Comparison of ENCODE assay signal across 19 mouse cellular contexts in the genomic region with DNA sequence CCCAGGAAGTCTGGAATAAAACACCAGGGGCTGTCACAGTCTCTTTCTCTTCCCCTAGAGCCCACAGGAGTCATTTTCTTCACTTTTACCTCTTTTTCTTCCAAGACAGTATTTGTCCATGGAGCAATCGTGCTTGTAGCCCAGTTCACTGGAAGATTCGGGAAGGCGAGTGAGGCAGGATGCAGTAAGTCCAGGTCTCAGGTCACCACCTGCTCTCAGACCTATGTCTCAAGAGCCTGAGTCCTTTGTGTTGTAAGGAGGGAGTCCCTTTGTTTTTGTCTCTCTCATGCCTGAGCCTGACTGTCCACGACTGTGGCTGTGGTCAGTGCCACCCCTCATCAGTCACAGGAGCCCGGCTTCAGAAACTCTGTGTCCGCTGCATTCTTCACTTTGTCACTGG.
DNase-seq lines count a peak whose midpoint lies in the region; ATAC-seq lines count a peak whose summit lies in the region.
"Had no signal": no experiment of that assay in that cellular context is flagged by ENCODE, and none has a peak within 500 bp of the region (broad histone marks: within the 10 kb centered on the region; RNA-seq: fewer than 3 reads in every experiment).

No protein-coding gene starts in this region.

- H3K27ac ChIP-seq in midbrain, embryonic 11.5 days (ENCODE audit: low read depth, low read length): no peak overlapping the region
- H3K27ac ChIP-seq in midbrain, embryonic 15.5 days: no peak overlapping the region

- no peak overlapping the region for H3K9ac ChIP-seq in midbrain, embryonic 11.5 days (ENCODE audit: low read length)
- H3K9ac ChIP-seq in midbrain, embryonic 15.5 days: no peak overlapping the region

- no peak overlapping the region for H3K4me3 ChIP-seq in midbrain, embryonic 11.5 days (ENCODE audit: low read depth, low read length)
- no peak overlapping the region for H3K4me3 ChIP-seq in midbrain, embryonic 15.5 days

- H3K9me3 ChIP-seq in midbrain, embryonic 11.5 days (ENCODE audit: control insufficient read depth, low read length): no peaks in the 10 kb centered on the region
- no peaks in the 10 kb centered on the region for H3K9me3 ChIP-seq in midbrain, embryonic 15.5 days

- H3K4me2 ChIP-seq in midbrain, embryonic 11.5 days: no peak overlapping the region
- H3K4me2 ChIP-seq in midbrain, embryonic 15.5 days: no peak overlapping the region

- WGBS in midbrain, embryonic 11.5 days: 82% methylated on average over 6 of the region's 6 CpGs
- WGBS in midbrain, embryonic 15.5 days: 88% methylated on average over 6 of the region's 6 CpGs

- no peaks in the 10 kb centered on the region for H3K4me1 ChIP-seq in midbrain, embryonic 11.5 days (ENCODE audit: control insufficient read depth, insufficient read depth, low read length)
- no peaks in the 10 kb centered on the region for H3K4me1 ChIP-seq in midbrain, embryonic 15.5 days

- intact Hi-C loops in heart, postnatal 25 days (cut with DNase I): no loop called here

- no peak for ATAC-seq in midbrain, embryonic 11.5 days (ENCODE audit: low FRiP score)
- ATAC-seq in midbrain, embryonic 15.5 days (replicated peaks): no peak
- ATAC-seq: activated CD4-positive, CD25-positive, alpha-beta regulatory T cell, adult 4 months; CD4-positive, CD25-positive, alpha-beta regulatory T cell, adult 4 months; Patski had no signal

- DNase-seq in heart, adult 11 months: peak; percentile 61
- DNase-seq in heart, postnatal 25 days (ENCODE audit: low spot score): no peak
- DNase-seq in midbrain, embryonic 11.5 days (ENCODE audit: low spot score, missing footprints): peak; percentile 56
- DNase-seq: adrenal gland, adult 2 months; adrenal gland, adult 8-10 months; adrenal gland, postnatal 10 days; adrenal gland, postnatal 14 days; adrenal gland, postnatal 25 days; adrenal gland, postnatal 36 days; B cell, adult 2 months; cerebellum, adult 11 months; cerebellum, adult 11-12 months; cerebellum, adult 18-20 months had no signal

- H3K27me3 ChIP-seq in midbrain, embryonic 11.5 days (ENCODE audit: control insufficient read depth, insufficient read depth, low read length): no peaks in the 10 kb centered on the region
- H3K27me3 ChIP-seq in midbrain, embryonic 15.5 days (replicated peaks): no peaks in the 10 kb centered on the region
- H3K27me3 ChIP-seq: CH12.LX, Patski had no signal

- H3K36me3 ChIP-seq in midbrain, embryonic 11.5 days (ENCODE audit: control insufficient read depth, insufficient read depth, low read length): no peaks in the 10 kb centered on the region
- no peaks in the 10 kb centered on the region for H3K36me3 ChIP-seq in midbrain, embryonic 15.5 days (replicated peaks)
- H3K36me3 ChIP-seq: G1E had no signal
